ENCODE assay signal across 19 mouse cellular contexts in genomic region chr11:113178375-113178774, GRCm38 (mm10).
A peak's percentile ranks its signal among the peaks of the same experiment; 100 is the strongest.
DNase-seq lines count a peak whose midpoint lies in the region; ATAC-seq lines count a peak whose summit lies in the region.
"Had no signal": no experiment of that assay in that cellular context is flagged by ENCODE, and none has a peak within 500 bp of the region (broad histone marks: within the 10 kb centered on the region; RNA-seq: fewer than 3 reads in every experiment).

No protein-coding gene starts in this region.

- H3K9ac ChIP-seq in hindbrain, embryonic 13.5 days: no peak overlapping the region
- no peak overlapping the region for H3K9ac ChIP-seq in hindbrain, embryonic 11.5 days (ENCODE audit: low read depth, low read length)
- H3K9ac ChIP-seq in neural tube, embryonic 12.5 days: 0 out of 2 replicates have a peak overlapping the region, but pooled peaks have one; percentile 29
- H3K9ac ChIP-seq: limb, embryonic 15.5 days; liver, embryonic 15.5 days; neural tube, embryonic 13.5 days had no signal

- 79% methylated on average over 7 of the region's 7 CpGs for WGBS in hindbrain, embryonic 13.5 days
- 89% methylated on average over 7 of the region's 7 CpGs for WGBS in hindbrain, embryonic 11.5 days
- 85% methylated on average over 7 of the region's 7 CpGs for WGBS in neural tube, embryonic 12.5 days

- no peak overlapping the region for H3K4me3 ChIP-seq in hindbrain, embryonic 13.5 days
- H3K4me3 ChIP-seq in hindbrain, embryonic 11.5 days (ENCODE audit: low read depth, low read length): no peak overlapping the region
- H3K4me3 ChIP-seq in neural tube, embryonic 12.5 days: no peak overlapping the region
- H3K4me3 ChIP-seq: limb, embryonic 15.5 days; liver, embryonic 15.5 days; neural tube, embryonic 13.5 days had no signal

- H3K9me3 ChIP-seq in hindbrain, embryonic 13.5 days: no peaks in the 10 kb centered on the region
- H3K9me3 ChIP-seq in hindbrain, embryonic 11.5 days (ENCODE audit: control insufficient read depth, low read length): no peaks in the 10 kb centered on the region
- no peaks in the 10 kb centered on the region for H3K9me3 ChIP-seq in neural tube, embryonic 12.5 days
- H3K9me3 ChIP-seq: limb, embryonic 15.5 days; liver, embryonic 15.5 days; neural tube, embryonic 13.5 days had no signal

- 0 out of 2 replicates have a peak overlapping the region, but pooled peaks have one; percentile 0 for H3K27ac ChIP-seq in hindbrain, embryonic 13.5 days
- H3K27ac ChIP-seq in hindbrain, embryonic 11.5 days (ENCODE audit: low read depth, low read length): no peak overlapping the region
- H3K27ac ChIP-seq in neural tube, embryonic 12.5 days: no peak overlapping the region
- H3K27ac ChIP-seq: limb, embryonic 15.5 days; liver, embryonic 15.5 days had no signal

- H3K27me3 ChIP-seq in hindbrain, embryonic 13.5 days: 0 out of 2 replicates have a peak, but pooled peaks cover 2% of the 10 kb centered on the region
- no peaks in the 10 kb centered on the region; the same call in 1 of the 2 replicates for H3K27me3 ChIP-seq in hindbrain, embryonic 11.5 days (ENCODE audit: control insufficient read depth, insufficient read depth, low read length)
- no peaks in the 10 kb centered on the region for H3K27me3 ChIP-seq in neural tube, embryonic 12.5 days (replicated peaks)
- H3K27me3 ChIP-seq: limb, embryonic 15.5 days; liver, embryonic 15.5 days; neural tube, embryonic 13.5 days had no signal

- peak; percentile 61 to 65 for DNase-seq in cerebellum, postnatal 14 days
- no peak for DNase-seq in hindbrain, embryonic 11.5 days (ENCODE audit: low spot score)
- no peak for DNase-seq in neural tube, embryonic 10.5 days (ENCODE audit: extremely low spot score, low spot score)
- DNase-seq in gastrocnemius, adult 18-20 months (ENCODE audit: low spot score): no peak
- DNase-seq: adrenal gland, postnatal 14 days; cerebellum, adult 8-10 months; kidney, postnatal 36 days; layer of hippocampus, adult 9-11 months; right cerebral cortex, adult 18-20 months; thymus, postnatal 25 days had no signal

- ATAC-seq in cerebellum, adult (ENCODE audit: insufficient number of reproducible peaks, low FRiP score, low TSS enrichment): no peak
- no peak for ATAC-seq in hindbrain, embryonic 13.5 days (ENCODE audit: low FRiP score)
- ATAC-seq in hindbrain, embryonic 11.5 days (ENCODE audit: low FRiP score): no peak
- ATAC-seq in neural tube, embryonic 12.5 days (ENCODE audit: low FRiP score, low read depth): no peak
- ATAC-seq: intestine, embryonic 16.5 days; lung, postnatal 0 days had no signal

- peaks cover 78% of the 10 kb centered on the region for H3K4me1 ChIP-seq in hindbrain, embryonic 13.5 days (replicated peaks)
- 0 out of 2 replicates have a peak, but pooled peaks cover 6% of the 10 kb centered on the region for H3K4me1 ChIP-seq in hindbrain, embryonic 11.5 days (replicated peaks; ENCODE audit: control insufficient read depth, insufficient read depth, low read length)
- peaks cover 78% of the 10 kb centered on the region for H3K4me1 ChIP-seq in neural tube, embryonic 12.5 days

- no peak overlapping the region for H3K4me2 ChIP-seq in hindbrain, embryonic 13.5 days
- H3K4me2 ChIP-seq in hindbrain, embryonic 11.5 days (replicated peaks; ENCODE audit: low read depth, low read length): no peak overlapping the region
- H3K4me2 ChIP-seq in neural tube, embryonic 12.5 days (replicated peaks): no peak overlapping the region
- H3K4me2 ChIP-seq: limb, embryonic 15.5 days; liver, embryonic 15.5 days; neural tube, embryonic 13.5 days had no signal

- no peaks in the 10 kb centered on the region for H3K36me3 ChIP-seq in hindbrain, embryonic 13.5 days
- H3K36me3 ChIP-seq in hindbrain, embryonic 11.5 days (ENCODE audit: control insufficient read depth, insufficient read depth, low read length): no peaks in the 10 kb centered on the region
- no peaks in the 10 kb centered on the region for H3K36me3 ChIP-seq in neural tube, embryonic 12.5 days
- H3K36me3 ChIP-seq: G1E; limb, embryonic 15.5 days; liver, embryonic 15.5 days; neural tube, embryonic 13.5 days had no signal

Comparison
In these comparisons a context has a peak if more than half of its experiments do, and no peak if none do; other contexts are left out.
1. DNase-seq: peak in cerebellum, postnatal 14 days (2 of 2); none in hindbrain, embryonic 11.5 days (single experiment), neural tube, embryonic 10.5 days (single experiment) and gastrocnemius, adult 18-20 months (single experiment).